Mouse (Mus musculus): ENCODE measurements around the gene Smarcad1. TPM values are rescaled to one million over a fixed set of nuclear protein-coding genes. Genes with fewer than 3 reads are reported as not detected.
A peak's percentile ranks its signal among the peaks of the same experiment; 100 is the strongest.

The Smarcad1 gene
- polyA plus RNA-seq, 1 experiment from 2014 or later: 107 TPM

GRCm38 (mm10) chr6:65132376-65132775 lies 90.0 kb downstream of the Smarcad1 start:
- no peak overlapping the region for H3K9ac ChIP-seq (ENCODE audit: low read depth, low read length)
- H3K27ac ChIP-seq (ENCODE audit: low read depth, low read length): no peak overlapping the region
- no peak for ATAC-seq (ENCODE audit: low FRiP score, low TSS enrichment)

GRCm38 (mm10) chr6:65137802-65138201 lies 95.4 kb downstream of the Smarcad1 start:
- Histone ChIP-seq H3K36me3 (ENCODE audit: control insufficient read depth, insufficient read depth, low read length) (no peaks in the 10 kb centered on the region), H3K4me1 (ENCODE audit: control insufficient read depth, insufficient read depth, low read length) (no peaks in the 10 kb centered on the region), H3K9me3 (ENCODE audit: control insufficient read depth, low read length) (no peaks in the 10 kb centered on the region), H3K9ac (ENCODE audit: low read depth, low read length) (no peak overlapping the region), H3K4me2 (replicated peaks; ENCODE audit: low read depth, low read length) (no peak overlapping the region), H3K27ac (ENCODE audit: low read depth, low read length) (no peak overlapping the region), H3K4me3 (ENCODE audit: low read length) (no peak overlapping the region), H3K27me3 (ENCODE audit: control insufficient read depth, insufficient read depth, low read length) (no peaks in the 10 kb centered on the region)
- no peak for ATAC-seq (ENCODE audit: low FRiP score, low TSS enrichment)
- WGBS: 66% methylated on average over 2 of the region's 2 CpGs

More at GRCm38 (mm10) chr6:65132376-65132775, 90.0 kb downstream of the Smarcad1 start:
- H3K4me1 ChIP-seq (ENCODE audit: control insufficient read depth, insufficient read depth, low read length): no peaks in the 10 kb centered on the region
- H3K9me3 ChIP-seq (ENCODE audit: control insufficient read depth, low read length): no peaks in the 10 kb centered on the region
- H3K27me3 ChIP-seq (ENCODE audit: control insufficient read depth, insufficient read depth, low read length): no peaks in the 10 kb centered on the region
- H3K36me3 ChIP-seq (ENCODE audit: control insufficient read depth, insufficient read depth, low read length): no peaks in the 10 kb centered on the region
- no peak overlapping the region for H3K4me3 ChIP-seq (ENCODE audit: low read length)
- no peak overlapping the region for H3K4me2 ChIP-seq (replicated peaks; ENCODE audit: low read depth, low read length)
- 70% methylated on average over 6 of the region's 6 CpGs for WGBS

- no peak for ATAC-seq (ENCODE audit: low FRiP score, low TSS enrichment)
- Histone ChIP-seq H3K27me3 (ENCODE audit: control insufficient read depth, insufficient read depth, low read length) (no peaks in the 10 kb centered on the region), H3K27ac (ENCODE audit: low read depth, low read length) (no peak overlapping the region), H3K36me3 (ENCODE audit: control insufficient read depth, insufficient read depth, low read length) (no peaks in the 10 kb centered on the region), H3K9me3 (ENCODE audit: control insufficient read depth, low read length) (no peaks in the 10 kb centered on the region), H3K4me1 (ENCODE audit: control insufficient read depth, insufficient read depth, low read length) (no peaks in the 10 kb centered on the region), H3K4me2 (replicated peaks; ENCODE audit: low read depth, low read length) (no peak overlapping the region), H3K4me3 (ENCODE audit: low read length) (no peak overlapping the region), H3K9ac (ENCODE audit: low read depth, low read length) (no peak overlapping the region)
- WGBS: 95% methylated on average over 1 of the region's 1 CpGs
Observed at GRCm38 (mm10) chr6:65138243-65138642, 95.9 kb downstream of the Smarcad1 start.

- Histone ChIP-seq H3K9ac (ENCODE audit: low read depth, low read length) (no peak overlapping the region), H3K4me2 (replicated peaks; ENCODE audit: low read depth, low read length) (no peak overlapping the region; the same call in 1 of the 2 replicates), H3K27ac (ENCODE audit: low read depth, low read length) (0 out of 2 replicates have a peak overlapping the region, but pooled peaks have one; percentile 24), H3K4me3 (ENCODE audit: low read length) (no peak overlapping the region), H3K4me1 (ENCODE audit: control insufficient read depth, insufficient read depth, low read length) (no peaks in the 10 kb centered on the region; the same call in 1 of the 2 replicates), H3K36me3 (ENCODE audit: control insufficient read depth, insufficient read depth, low read length) (no peaks in the 10 kb centered on the region), H3K9me3 (ENCODE audit: control insufficient read depth, low read length) (no peaks in the 10 kb centered on the region), H3K27me3 (ENCODE audit: control insufficient read depth, insufficient read depth, low read length) (no peaks in the 10 kb centered on the region)
- peak; percentile 87 for ATAC-seq (ENCODE audit: low FRiP score, low TSS enrichment)
- 42% methylated on average over 5 of the region's 5 CpGs for WGBS
Observed at GRCm38 (mm10) chr6:65140082-65140749, 97.8 kb downstream of the Smarcad1 start.

- Histone ChIP-seq H3K4me1 (ENCODE audit: control insufficient read depth, insufficient read depth, low read length) (no peaks in the 10 kb centered on the region; the same call in 1 of the 2 replicates), H3K27me3 (ENCODE audit: control insufficient read depth, insufficient read depth, low read length) (no peaks in the 10 kb centered on the region), H3K36me3 (ENCODE audit: control insufficient read depth, insufficient read depth, low read length) (no peaks in the 10 kb centered on the region), H3K9me3 (ENCODE audit: control insufficient read depth, low read length) (no peaks in the 10 kb centered on the region), H3K4me3 (ENCODE audit: low read length) (no peak overlapping the region), H3K27ac (ENCODE audit: low read depth, low read length) (0 out of 2 replicates have a peak overlapping the region, but pooled peaks have one; percentile 24), H3K9ac (ENCODE audit: low read depth, low read length) (no peak overlapping the region), H3K4me2 (replicated peaks; ENCODE audit: low read depth, low read length) (no peak overlapping the region)
- WGBS: 17% methylated on average over 6 of the region's 6 CpGs
- peak; percentile 77 for ATAC-seq (ENCODE audit: low FRiP score, low TSS enrichment)
Observed at GRCm38 (mm10) chr6:65140750-65141243, 98.4 kb downstream of the Smarcad1 start.

GRCm38 (mm10) chr6:65142316-65142715 lies 99.9 kb downstream of the Smarcad1 start:
- no peak overlapping the region for H3K9ac ChIP-seq (ENCODE audit: low read depth, low read length)

GRCm38 (mm10) chr6:65144621-65145205 lies 102.3 kb downstream of the Smarcad1 start, which contains the start of gene Hpgds:
Hpgds (minus strand) TSS chr6:65144908.
- 18% methylated on average over 16 of the region's 16 CpGs for WGBS
- peak; percentile 82 for ATAC-seq (ENCODE audit: low FRiP score, low TSS enrichment)
- Histone ChIP-seq H3K27ac (ENCODE audit: low read depth, low read length) (no peak within 1 kb of the TSS), H3K4me2 (replicated peaks; ENCODE audit: low read depth, low read length) (peak within 1 kb of the TSS; percentile 17), H3K4me3 (ENCODE audit: low read length) (no peak within 1 kb of the TSS), H3K9ac (ENCODE audit: low read depth, low read length) (no peak within 1 kb of the TSS), H3K36me3 (ENCODE audit: control insufficient read depth, insufficient read depth, low read length) (no peaks in the 10 kb centered on the region), H3K27me3 (ENCODE audit: control insufficient read depth, insufficient read depth, low read length) (no peaks in the 10 kb centered on the region), H3K9me3 (ENCODE audit: control insufficient read depth, low read length) (no peaks in the 10 kb centered on the region), H3K4me1 (ENCODE audit: control insufficient read depth, insufficient read depth, low read length) (no peaks in the 10 kb centered on the region; the same call in 1 of the 2 replicates)

More at GRCm38 (mm10) chr6:65142316-65142715, 99.9 kb downstream of the Smarcad1 start:
- Histone ChIP-seq H3K27me3 (ENCODE audit: control insufficient read depth, insufficient read depth, low read length) (no peaks in the 10 kb centered on the region), H3K4me1 (ENCODE audit: control insufficient read depth, insufficient read depth, low read length) (no peaks in the 10 kb centered on the region; the same call in 1 of the 2 replicates), H3K27ac (ENCODE audit: low read depth, low read length) (no peak overlapping the region), H3K9me3 (ENCODE audit: control insufficient read depth, low read length) (no peaks in the 10 kb centered on the region), H3K36me3 (ENCODE audit: control insufficient read depth, insufficient read depth, low read length) (no peaks in the 10 kb centered on the region), H3K4me3 (ENCODE audit: low read length) (no peak overlapping the region), H3K4me2 (replicated peaks; ENCODE audit: low read depth, low read length) (no peak overlapping the region)
- WGBS: 91% methylated on average over 1 of the region's 1 CpGs
- no peak for ATAC-seq (ENCODE audit: low FRiP score, low TSS enrichment)

- Histone ChIP-seq H3K4me3 (ENCODE audit: low read length) (no peak overlapping the region), H3K4me1 (ENCODE audit: control insufficient read depth, insufficient read depth, low read length) (no peaks in the 10 kb centered on the region; the same call in 1 of the 2 replicates), H3K9ac (ENCODE audit: low read depth, low read length) (no peak overlapping the region), H3K36me3 (ENCODE audit: control insufficient read depth, insufficient read depth, low read length) (no peaks in the 10 kb centered on the region), H3K27me3 (ENCODE audit: control insufficient read depth, insufficient read depth, low read length) (no peaks in the 10 kb centered on the region), H3K27ac (ENCODE audit: low read depth, low read length) (no peak overlapping the region), H3K4me2 (replicated peaks; ENCODE audit: low read depth, low read length) (no peak overlapping the region), H3K9me3 (ENCODE audit: control insufficient read depth, low read length) (no peaks in the 10 kb centered on the region)
- WGBS: 89% methylated on average over 4 of the region's 4 CpGs
- no peak for ATAC-seq (ENCODE audit: low FRiP score, low TSS enrichment)
Observed at GRCm38 (mm10) chr6:65146363-65146762, 104.0 kb downstream of the Smarcad1 start.

GRCm38 (mm10) chr6:65150703-65151102 lies 108.3 kb downstream of the Smarcad1 start:
- Histone ChIP-seq H3K36me3 (ENCODE audit: control insufficient read depth, insufficient read depth, low read length) (no peaks in the 10 kb centered on the region), H3K27ac (ENCODE audit: low read depth, low read length) (no peak overlapping the region), H3K27me3 (ENCODE audit: control insufficient read depth, insufficient read depth, low read length) (no peaks in the 10 kb centered on the region), H3K4me1 (ENCODE audit: control insufficient read depth, insufficient read depth, low read length) (no peaks in the 10 kb centered on the region), H3K4me2 (replicated peaks; ENCODE audit: low read depth, low read length) (peak overlapping the region; percentile 51), H3K9me3 (ENCODE audit: control insufficient read depth, low read length) (no peaks in the 10 kb centered on the region), H3K4me3 (ENCODE audit: low read length) (peak overlapping the region; percentile 7; the same call in 1 of the 2 replicates), H3K9ac (ENCODE audit: low read depth, low read length) (peak overlapping the region; percentile 23; the same call in 1 of the 2 replicates)
- 8% methylated on average over 22 of the region's 22 CpGs for WGBS
- ATAC-seq (ENCODE audit: low FRiP score, low TSS enrichment): peak; percentile 55
